Mouse (Mus musculus): ENCODE data around the gene Rasa4.

DNA sequence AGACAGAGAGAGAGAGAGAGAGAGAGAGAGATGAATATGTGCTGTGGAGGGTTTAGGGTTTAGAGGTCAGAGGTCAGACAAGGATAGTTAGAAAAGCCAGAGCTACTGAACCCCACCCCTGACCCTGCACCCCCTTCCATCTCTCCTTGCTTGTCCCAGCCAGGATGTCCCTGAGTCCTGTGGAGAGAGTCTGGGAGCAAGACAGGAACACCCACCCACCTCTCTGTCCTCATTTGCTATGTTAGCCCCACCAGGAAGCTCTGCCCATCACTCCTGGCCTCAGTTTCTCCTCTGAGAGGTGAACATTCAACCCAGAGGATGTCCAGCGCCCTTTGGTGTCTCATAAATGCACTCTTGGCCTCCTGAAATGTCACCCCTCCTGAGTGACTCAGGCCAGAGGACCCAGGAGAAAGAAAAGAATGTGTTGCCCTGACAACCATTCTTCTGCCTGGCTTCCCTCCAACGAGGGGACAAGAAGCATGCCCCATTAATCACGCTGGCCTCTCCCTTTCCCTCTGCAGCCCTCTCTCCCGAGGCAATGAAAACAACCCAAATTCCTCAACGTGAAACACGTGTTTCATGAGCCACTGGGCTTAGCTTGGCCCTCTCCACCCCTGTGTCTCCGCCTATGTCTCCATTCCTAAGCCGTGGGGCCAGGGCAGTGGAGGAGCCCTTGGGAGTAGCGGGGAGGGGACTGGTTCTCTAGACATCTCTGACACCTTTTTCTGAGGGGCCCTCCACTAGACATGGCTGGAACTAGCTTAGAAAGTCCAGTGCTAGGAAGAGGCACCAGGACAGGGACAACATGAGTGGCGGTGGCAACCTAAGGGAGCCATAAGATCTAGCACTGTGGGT is 32.3 kb upstream of the Rasa4 start:
- no peak for TF ChIP-seq CTCF (IDR thresholded peaks at IDR 0.05)
- no peak for TF ChIP-seq POLR2A (IDR thresholded peaks at IDR 0.05; ENCODE audit: insufficient read depth, low read depth, low read length)
- TF ChIP-seq EP300 (IDR thresholded peaks at IDR 0.05; ENCODE audit: insufficient read depth, low read depth, low read length): no peak

All from heart, adult 2 months (tissue).